ENCODE assay signal across 8 mouse cellular contexts in the genomic region with DNA sequence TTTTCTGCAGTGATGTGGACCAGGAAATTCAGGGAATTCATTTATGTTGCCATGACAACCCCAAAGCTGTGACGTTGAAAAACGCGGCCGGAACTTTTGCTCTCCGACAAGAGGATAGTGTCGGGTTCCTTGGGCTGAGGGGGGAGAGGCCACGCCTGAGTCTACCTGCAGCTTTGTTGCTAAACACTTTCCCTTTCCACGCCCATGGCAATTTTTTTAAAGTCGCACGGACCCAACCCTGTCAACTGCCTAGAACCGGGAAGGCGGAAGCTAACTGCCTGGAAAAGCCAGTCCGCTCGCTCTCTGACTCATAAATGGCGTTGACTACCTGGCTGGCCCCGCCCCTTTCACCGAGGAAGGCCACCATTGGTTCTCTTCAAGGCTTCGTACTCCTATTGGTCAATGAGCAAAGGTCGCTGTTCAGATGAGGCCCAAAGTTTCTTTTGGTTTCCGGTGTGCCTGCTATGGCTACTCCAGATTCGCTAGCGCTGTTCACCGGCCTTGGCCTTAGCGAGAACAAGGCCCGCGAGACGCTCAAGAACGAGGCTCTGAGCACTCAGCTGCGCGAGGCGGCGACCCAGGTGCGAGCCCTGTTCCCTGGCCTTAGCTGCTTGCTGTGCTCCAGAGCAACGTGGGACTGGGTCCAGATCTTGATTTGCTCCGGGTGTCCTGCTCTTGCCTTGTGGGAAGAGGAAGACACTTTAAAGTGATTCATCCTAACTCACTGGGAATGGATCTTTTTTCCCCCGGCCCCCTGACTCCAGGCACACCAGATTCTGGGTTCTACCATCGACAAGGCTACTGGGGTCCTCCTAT. TPM values are rescaled to one million over a fixed set of nuclear protein-coding genes. Genes with fewer than 3 reads are reported as not detected.
DNase-seq lines count a peak whose midpoint lies in the region; ATAC-seq lines count a peak whose summit lies in the region.

TSS of gene Qars (plus strand) at position 88 of the 816 bp plus-strand sequence.

- H3K4me3 ChIP-seq in hindbrain, embryonic 11.5 days (ENCODE audit: low read depth, low read length) = peak within 1 kb of the TSS; percentile 59

- WGBS in hindbrain, embryonic 11.5 days = 1% methylated on average over 37 of the region's 37 CpGs

- H3K4me1 ChIP-seq in hindbrain, embryonic 11.5 days (replicated peaks; ENCODE audit: control insufficient read depth, insufficient read depth, low read length) = peaks cover 4% of the 10 kb centered on the region

- DNase-seq in Muller cell, postnatal 12 days (ENCODE audit: inconsistent ontology term) = peak; percentile 99
- peak; percentile 94 for DNase-seq in cerebellum, adult 9-11 months
- DNase-seq in frontal cortex, adult 2 months (ENCODE audit: extremely low spot score in 1 of 2, low spot score in 1 of 2) = peak; percentile 93 to 96
- peak; percentile 95 for DNase-seq in hindbrain, embryonic 11.5 days (ENCODE audit: low spot score)
- DNase-seq in layer of hippocampus, postnatal 10 days (ENCODE audit: low spot score in 2 of 2) = peak; percentile 88 to 90
- DNase-seq in lung, postnatal 10 days = peak; percentile 97
- DNase-seq in ovary, postnatal 36 days (ENCODE audit: low spot score) = peak; percentile 90
- peak; percentile 94 for DNase-seq in thymus, postnatal 25 days

- peaks cover 2% of the 10 kb centered on the region; the same call in 1 of the 2 replicates for H3K36me3 ChIP-seq in hindbrain, embryonic 11.5 days (ENCODE audit: control insufficient read depth, insufficient read depth, low read length)

- no peaks in the 10 kb centered on the region for H3K27me3 ChIP-seq in hindbrain, embryonic 11.5 days (ENCODE audit: control insufficient read depth, insufficient read depth, low read length)

- no peaks in the 10 kb centered on the region for H3K9me3 ChIP-seq in hindbrain, embryonic 11.5 days (ENCODE audit: control insufficient read depth, low read length)

- ATAC-seq in hindbrain, embryonic 11.5 days (ENCODE audit: low FRiP score) = peak; percentile 98

- peak within 1 kb of the TSS; percentile 77 for H3K9ac ChIP-seq in hindbrain, embryonic 11.5 days (ENCODE audit: low read depth, low read length)

- H3K27ac ChIP-seq in hindbrain, embryonic 11.5 days (ENCODE audit: low read depth, low read length) = peak within 1 kb of the TSS; percentile 56; the same call in 1 of the 2 replicates

- H3K4me2 ChIP-seq in hindbrain, embryonic 11.5 days (replicated peaks; ENCODE audit: low read depth, low read length) = peak within 1 kb of the TSS; percentile 81

RNA-seq across cellular contexts. Expression of gene Qars, which starts in this region (rescaled TPM):
- 123 and 126 TPM in 2 replicates for polyA plus RNA-seq in frontal cortex, adult 2 months (2012; rRNA removed)
- 98.1 and 101 TPM in 2 replicates for polyA plus RNA-seq in hindbrain, embryonic 11.5 days (2014; fragmentation: Nextera tagmentation; extraction: Ambion mirVana)
- total RNA-seq in layer of hippocampus, postnatal 10 days (2021) = 10 to 100 TPM; 95.3 to 97.3 TPM

Comparison
In these comparisons a context has a peak if more than half of its experiments do, and no peak if none do; other contexts are left out.
1. Peak in every context shown above with its lines: DNase-seq, ATAC-seq, H3K4me3 ChIP-seq and H3K27ac ChIP-seq.